Mouse (Mus musculus) left cerebral cortex, postnatal 4 days (tissue): Measurements from ENCODE around the gene Zfp821. TPM values are rescaled to one million over a fixed set of nuclear protein-coding genes. Genes with fewer than 3 reads are reported as not detected.

Experiments used
- total RNA-seq, 2 experiments: library from RNA; stranded (reverse); gene quantifications; 2 replicates each; pipeline ENCODE4 v1.2.3; 2021

Zfp821 gene
- total RNA-seq, 2 experiments from 2014 or later, result 89.8 to 90.5 TPM

Other genes starting within 250 kb of the Zfp821 start
- under 1 TPM in 1 of 2 experiments, not detected in 1; 0.12 TPM for gene Pmfbp1, start 211.5 kb upstream of the Zfp821 start, total RNA-seq
- 10 to 100 TPM; 25.9 to 26.6 TPM for gene Dhx38, start 139.7 kb upstream of the Zfp821 start, total RNA-seq
- gene Txnl4b, start 139.7 kb upstream of the Zfp821 start, total RNA-seq, result 1 to 10 TPM; 8.7 to 9.2 TPM
- gene Hp, start 126.4 kb upstream of the Zfp821 start, total RNA-seq, result under 1 TPM in 1 of 2 experiments, not detected in 1; 0.60 TPM
- 10 to 100 TPM; 19.0 to 19.9 TPM for gene Dhodh, start 96.9 kb upstream of the Zfp821 start, total RNA-seq
- gene Pkd1l3, start 91.0 kb upstream of the Zfp821 start, total RNA-seq, result under 1 TPM; 0.26 to 0.64 TPM
- gene Ist1, start 12.3 kb upstream of the Zfp821 start, total RNA-seq, result 10 to 100 TPM; 85.9 to 89.9 TPM
- gene Atxn1l, start 32.2 kb downstream of the Zfp821 start, total RNA-seq, result 10 to 100 TPM; 28.7 to 34.0 TPM
- gene Ap1g1, start 73.0 kb downstream of the Zfp821 start, total RNA-seq, result 100 to 1,000 TPM; 110 to 116 TPM
- 10 to 100 TPM; 28.2 to 31.7 TPM for gene Phlpp2, start 163.0 kb downstream of the Zfp821 start, total RNA-seq